ENCODE assay signal across 25 mouse cellular contexts in the genomic region with DNA sequence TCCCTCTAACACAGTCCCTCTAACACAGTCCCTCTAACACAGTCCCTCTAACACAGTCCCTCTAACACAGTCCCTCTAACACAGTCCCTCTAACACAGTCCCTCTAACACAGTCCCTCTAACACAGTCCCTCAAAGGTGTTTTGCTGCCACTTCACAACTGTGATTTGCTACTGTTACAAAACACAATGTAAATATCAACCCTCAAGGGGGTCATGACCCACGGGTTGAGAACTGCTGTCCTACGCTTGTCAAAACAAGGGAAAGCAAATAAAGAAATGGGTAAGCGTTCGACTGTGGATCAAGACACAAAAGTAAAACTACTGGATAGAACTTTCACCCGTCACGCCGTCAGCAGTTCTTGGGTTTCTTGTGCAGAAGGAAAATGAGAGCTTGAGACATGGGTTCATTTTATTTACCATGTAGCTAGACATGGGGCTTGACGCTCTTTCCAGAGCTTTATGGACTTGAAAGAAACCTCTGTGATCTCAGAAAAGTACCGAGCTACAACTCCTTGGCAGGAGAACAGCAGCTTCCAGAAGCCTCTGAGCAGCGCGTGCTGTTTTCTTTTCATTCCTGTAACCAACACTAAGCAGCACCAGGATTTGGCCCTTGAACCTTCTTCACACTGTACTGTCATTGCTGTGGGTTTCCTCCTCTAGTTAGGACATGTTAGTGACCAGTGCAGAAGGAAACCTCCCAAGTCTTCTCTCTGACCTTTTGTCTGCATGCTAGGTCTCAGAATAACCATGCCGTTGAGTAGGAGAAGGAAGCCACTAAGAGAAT. TPM values are rescaled to one million over a fixed set of nuclear protein-coding genes. Genes with fewer than 3 reads are reported as not detected.
DNase-seq lines count a peak whose midpoint lies in the region; ATAC-seq and TF ChIP-seq lines count a peak whose summit lies in the region.
"Had no signal": no experiment of that assay in that cellular context is flagged by ENCODE, and none has a peak within 500 bp of the region (broad histone marks: within the 10 kb centered on the region; RNA-seq: fewer than 3 reads in every experiment).

No protein-coding gene starts in this region.

- no peaks in the 10 kb centered on the region for H3K27me3 ChIP-seq in kidney, adult 2 months (replicated peaks; ENCODE audit: control insufficient read depth, insufficient read depth, low read length)
- no peaks in the 10 kb centered on the region for H3K27me3 ChIP-seq in kidney, embryonic 15.5 days
- no peaks in the 10 kb centered on the region for H3K27me3 ChIP-seq in liver, adult 2 months (ENCODE audit: control insufficient read depth, insufficient read depth, low read length)
- peaks cover 11% of the 10 kb centered on the region for H3K27me3 ChIP-seq in liver, embryonic 12.5 days (replicated peaks)
- no peaks in the 10 kb centered on the region for H3K27me3 ChIP-seq in liver, embryonic 15.5 days
- H3K27me3 ChIP-seq in thymus, adult 2 months (ENCODE audit: control insufficient read depth, insufficient read depth, low read length): no peaks in the 10 kb centered on the region
- H3K27me3 ChIP-seq: hindbrain, embryonic 12.5 days; neural tube, embryonic 13.5 days; Patski had no signal

- H3K9me3 ChIP-seq in kidney, embryonic 15.5 days (replicated peaks): no peaks in the 10 kb centered on the region
- no peaks in the 10 kb centered on the region for H3K9me3 ChIP-seq in liver, embryonic 12.5 days (replicated peaks)
- no peaks in the 10 kb centered on the region for H3K9me3 ChIP-seq in liver, embryonic 15.5 days (replicated peaks)
- H3K9me3 ChIP-seq: forebrain, embryonic 10.5 days; hindbrain, embryonic 12.5 days; midbrain, embryonic 10.5 days; neural tube, embryonic 13.5 days had no signal

- H3K79me2 ChIP-seq in liver, adult 2 months (ENCODE audit: control insufficient read depth, insufficient read depth, low read length): peaks cover 28% of the 10 kb centered on the region; the same call in 1 of the 2 replicates

- TF ChIP-seq CTCF in kidney, adult 2 months (conservative IDR thresholded peaks at IDR 0.05; ENCODE audit: insufficient read depth, insufficient read length, low read depth, low read length): no peak
- TF ChIP-seq CTCF in liver, adult 2 months (IDR thresholded peaks at IDR 0.05; ENCODE audit: low read depth, low read length): no peak
- no peak for TF ChIP-seq CTCF in thymus, adult 2 months (IDR thresholded peaks at IDR 0.05; ENCODE audit: borderline replicate concordance, control insufficient read depth, extremely low read depth, insufficient read depth, low read length, poor library complexity)

- peaks cover 24% of the 10 kb centered on the region for H3K4me1 ChIP-seq in kidney, adult 2 months (ENCODE audit: control insufficient read depth, insufficient read depth, low read length)
- peaks cover 39% of the 10 kb centered on the region for H3K4me1 ChIP-seq in kidney, embryonic 15.5 days
- H3K4me1 ChIP-seq in liver, adult 2 months (ENCODE audit: control insufficient read depth, insufficient read depth, low read length): peaks cover 18% of the 10 kb centered on the region
- H3K4me1 ChIP-seq in liver, embryonic 12.5 days: peaks cover 34% of the 10 kb centered on the region
- peaks cover 20% of the 10 kb centered on the region for H3K4me1 ChIP-seq in liver, embryonic 15.5 days (replicated peaks)
- H3K4me1 ChIP-seq in thymus, adult 2 months (replicated peaks; ENCODE audit: control insufficient read depth, insufficient read depth, low read length): peaks cover 22% of the 10 kb centered on the region

- H3K4me2 ChIP-seq in kidney, embryonic 15.5 days: no peak overlapping the region
- H3K4me2 ChIP-seq in liver, embryonic 12.5 days: no peak overlapping the region
- H3K4me2 ChIP-seq in liver, embryonic 15.5 days: peak overlapping the region; percentile 3; the same call in 1 of the 2 replicates
- H3K4me2 ChIP-seq: hindbrain, embryonic 12.5 days; neural tube, embryonic 13.5 days had no signal

- ATAC-seq in kidney, embryonic 15.5 days (replicated peaks; ENCODE audit: low FRiP score): no peak
- no peak for ATAC-seq in liver, embryonic 12.5 days
- peak; percentile 56; the same call in 1 of the 2 replicates for ATAC-seq in liver, embryonic 15.5 days (ENCODE audit: insufficient read depth)
- ATAC-seq: forebrain, embryonic 16.5 days; intestine, postnatal 0 days; midbrain, embryonic 16.5 days; Patski had no signal

- TF ChIP-seq POLR2A in kidney, adult 2 months (IDR thresholded peaks at IDR 0.05; ENCODE audit: low read depth, low read length): no peak
- TF ChIP-seq POLR2A in liver, adult 2 months (IDR thresholded peaks at IDR 0.05; ENCODE audit: extremely low read depth, insufficient read depth, low read length): no peak
- TF ChIP-seq POLR2A in thymus, adult 2 months (IDR thresholded peaks at IDR 0.05; ENCODE audit: control insufficient read depth, extremely low read depth, insufficient read depth, low read length, poor library complexity): no peak

- peak; percentile 62 for DNase-seq in kidney, adult 2 months
- DNase-seq in liver, adult 2 months (ENCODE audit: extremely low read depth, low read depth, low spot score): peak; percentile 94
- peak; percentile 21 for DNase-seq in adipocyte (ENCODE audit: low spot score)
- no peak for DNase-seq in MN1 (ENCODE audit: low spot score)
- no peak for DNase-seq in thymus, adult 2 months
- DNase-seq: adrenal gland, adult 2 months; cerebellum, adult 18-20 months; cerebellum, postnatal 14 days; gastrocnemius, postnatal 14 days; heart, adult 18-20 months; lung, postnatal 4 days; retina, postnatal 1 day; thymus, postnatal 36 days had no signal

- H3K4me3 ChIP-seq in kidney, adult 2 months (ENCODE audit: insufficient read depth, low read depth, low read length): no peak overlapping the region
- H3K4me3 ChIP-seq in kidney, embryonic 15.5 days (replicated peaks): no peak overlapping the region
- H3K4me3 ChIP-seq in liver, adult 2 months (ENCODE audit: insufficient read depth, low read depth, low read length): peak overlapping the region; percentile 51
- no peak overlapping the region for H3K4me3 ChIP-seq in liver, embryonic 12.5 days
- no peak overlapping the region for H3K4me3 ChIP-seq in liver, embryonic 15.5 days (replicated peaks)
- no peak overlapping the region for H3K4me3 ChIP-seq in thymus, adult 2 months (ENCODE audit: control insufficient read depth, insufficient read depth, low read length)
- H3K4me3 ChIP-seq: forebrain, embryonic 10.5 days; hindbrain, embryonic 12.5 days; midbrain, embryonic 10.5 days; myocyte; neural tube, embryonic 13.5 days had no signal

- no peak overlapping the region for H3K9ac ChIP-seq in kidney, embryonic 15.5 days
- peak overlapping the region; percentile 57 for H3K9ac ChIP-seq in liver, adult 2 months (ENCODE audit: low read depth, low read length)
- H3K9ac ChIP-seq in liver, embryonic 12.5 days: no peak overlapping the region
- H3K9ac ChIP-seq in liver, embryonic 15.5 days: no peak overlapping the region
- H3K9ac ChIP-seq: hindbrain, embryonic 12.5 days; neural tube, embryonic 13.5 days had no signal

- 38% methylated on average over 12 of the region's 12 CpGs for WGBS in kidney, adult 2 months
- WGBS in kidney, embryonic 15.5 days: 37% methylated on average over 12 of the region's 12 CpGs
- 15% methylated on average over 12 of the region's 12 CpGs for WGBS in liver, adult 2 months
- WGBS in liver, embryonic 12.5 days (ENCODE audit: insufficient replicate concordance): 63% methylated on average over 12 of the region's 12 CpGs
- 64% methylated on average over 12 of the region's 12 CpGs for WGBS in liver, embryonic 15.5 days (ENCODE audit: insufficient replicate concordance)
- 91% methylated on average over 12 of the region's 12 CpGs for WGBS in thymus, adult 2 months

- peak overlapping the region; percentile 83 for H3K27ac ChIP-seq in kidney, adult 2 months (ENCODE audit: insufficient read depth, low read depth, low read length)
- H3K27ac ChIP-seq in kidney, embryonic 15.5 days: no peak overlapping the region
- H3K27ac ChIP-seq in liver, adult 2 months (replicated peaks; ENCODE audit: insufficient read depth, low read depth, low read length): peak overlapping the region; percentile 77
- no peak overlapping the region for H3K27ac ChIP-seq in liver, embryonic 12.5 days
- H3K27ac ChIP-seq in liver, embryonic 15.5 days (replicated peaks): no peak overlapping the region
- H3K27ac ChIP-seq in thymus, adult 2 months (ENCODE audit: control insufficient read depth, insufficient read depth, low read length): no peak overlapping the region
- H3K27ac ChIP-seq: forebrain, embryonic 10.5 days; hindbrain, embryonic 12.5 days; midbrain, embryonic 10.5 days; neural tube, embryonic 13.5 days had no signal

- H3K36me3 ChIP-seq in kidney, adult 2 months (ENCODE audit: control insufficient read depth, insufficient read depth, low read length): no peaks in the 10 kb centered on the region
- H3K36me3 ChIP-seq in kidney, embryonic 15.5 days: no peaks in the 10 kb centered on the region
- H3K36me3 ChIP-seq in liver, adult 2 months (ENCODE audit: control insufficient read depth, insufficient read depth, low read length): no peaks in the 10 kb centered on the region
- H3K36me3 ChIP-seq in liver, embryonic 12.5 days: no peaks in the 10 kb centered on the region
- no peaks in the 10 kb centered on the region for H3K36me3 ChIP-seq in liver, embryonic 15.5 days (replicated peaks)
- H3K36me3 ChIP-seq in thymus, adult 2 months (ENCODE audit: control insufficient read depth, insufficient read depth, low read length): no peaks in the 10 kb centered on the region
- H3K36me3 ChIP-seq: forebrain, embryonic 10.5 days; hindbrain, embryonic 12.5 days; midbrain, embryonic 10.5 days; neural tube, embryonic 13.5 days had no signal

RNA-seq across cellular contexts. Expression of a gene that starts 43.2 kb away (rescaled TPM):
- polyA plus RNA-seq in kidney, adult 2 months (2012; rRNA removed): 7.6 and 8.0 TPM in 2 replicates
- 5.4 TPM in 2 replicates for polyA plus RNA-seq in kidney, embryonic 15.5 days (2015; fragmentation: Nextera tagmentation; extraction: Ambion mirVana)
- total RNA-seq in liver, adult 2 months (2014; rRNA removed): 15.3 and 21.1 TPM in 2 replicates
- polyA plus RNA-seq in liver, adult 2 months (2012; rRNA removed): 3.1 and 4.2 TPM in 2 replicates
- polyA plus RNA-seq in liver, embryonic 12.5 days (2016; fragmentation: Nextera tagmentation; extraction: Ambion mirVana): 2.1 and 2.2 TPM in 2 replicates
- 1.0 and 1.6 TPM in 2 replicates for polyA plus RNA-seq in liver, embryonic 15.5 days (2015; fragmentation: Nextera tagmentation; extraction: Ambion mirVana)
- 8.7 and 9.7 TPM in 2 replicates for polyA plus RNA-seq in thymus, adult 2 months (2012; rRNA removed)

Comparison
In these comparisons a context has a peak if more than half of its experiments do, and no peak if none do; other contexts are left out.
1. H3K27ac ChIP-seq: peak in kidney, adult 2 months (single experiment) and liver, adult 2 months (single experiment); none in kidney, embryonic 15.5 days (single experiment), liver, embryonic 12.5 days (single experiment), liver, embryonic 15.5 days (single experiment) and thymus, adult 2 months (single experiment).
2. DNase-seq: peak in kidney, adult 2 months (single experiment), liver, adult 2 months (single experiment) and adipocyte (single experiment); none in MN1 (single experiment) and thymus, adult 2 months (single experiment).